Mouse (Mus musculus): ENCODE results near the gene Ccdc170. TPM values are rescaled to one million over a fixed set of nuclear protein-coding genes. Genes with fewer than 3 reads are reported as not detected.

The Ccdc170 gene
- polyA plus RNA-seq, 1 experiment from 2014 or later: not detected

DNA sequence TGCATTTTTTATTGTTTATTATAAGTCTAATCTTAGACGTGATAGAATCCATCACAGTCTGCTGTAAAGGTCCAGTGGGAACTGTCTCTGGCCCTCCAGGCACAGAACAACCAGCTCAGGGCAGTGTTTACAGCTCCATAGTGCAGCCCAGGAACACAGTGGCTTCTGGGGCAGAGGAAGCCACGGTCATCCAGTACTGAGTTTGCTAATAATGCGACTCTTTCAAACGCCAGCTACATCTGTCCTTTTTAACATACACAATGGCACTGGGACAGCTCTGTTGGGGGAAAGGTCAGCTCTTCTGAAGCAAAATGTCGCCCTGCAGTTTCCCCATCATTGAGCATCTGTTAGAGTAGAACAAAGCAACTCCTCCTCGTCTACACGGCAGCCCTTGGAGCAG, 45.7 kb downstream of the Ccdc170 start:
- Histone ChIP-seq H3K9me3 (ENCODE audit: control insufficient read depth) (no peaks in the 10 kb centered on the region), H3K36me3 (ENCODE audit: control insufficient read depth, insufficient read depth) (no peaks in the 10 kb centered on the region), H3K4me2 (replicated peaks; ENCODE audit: low read depth) (no peak overlapping the region), H3K4me3 (ENCODE audit: low read depth, low read length) (no peak overlapping the region), H3K9ac (ENCODE audit: low read depth, low read length) (no peak overlapping the region), H3K27me3 (replicated peaks; ENCODE audit: control insufficient read depth, insufficient read depth, low read length) (no peaks in the 10 kb centered on the region), H3K27ac (ENCODE audit: low read depth, low read length) (no peak overlapping the region), H3K4me1 (replicated peaks; ENCODE audit: control insufficient read depth, insufficient read depth, low read length) (no peaks in the 10 kb centered on the region)
- 64% methylated on average over 7 of the region's 7 CpGs for WGBS
- no peak for ATAC-seq
- TF ChIP-seq CTCF (IDR thresholded peaks at IDR 0.05; ENCODE audit: low read depth): no peak

DNA sequence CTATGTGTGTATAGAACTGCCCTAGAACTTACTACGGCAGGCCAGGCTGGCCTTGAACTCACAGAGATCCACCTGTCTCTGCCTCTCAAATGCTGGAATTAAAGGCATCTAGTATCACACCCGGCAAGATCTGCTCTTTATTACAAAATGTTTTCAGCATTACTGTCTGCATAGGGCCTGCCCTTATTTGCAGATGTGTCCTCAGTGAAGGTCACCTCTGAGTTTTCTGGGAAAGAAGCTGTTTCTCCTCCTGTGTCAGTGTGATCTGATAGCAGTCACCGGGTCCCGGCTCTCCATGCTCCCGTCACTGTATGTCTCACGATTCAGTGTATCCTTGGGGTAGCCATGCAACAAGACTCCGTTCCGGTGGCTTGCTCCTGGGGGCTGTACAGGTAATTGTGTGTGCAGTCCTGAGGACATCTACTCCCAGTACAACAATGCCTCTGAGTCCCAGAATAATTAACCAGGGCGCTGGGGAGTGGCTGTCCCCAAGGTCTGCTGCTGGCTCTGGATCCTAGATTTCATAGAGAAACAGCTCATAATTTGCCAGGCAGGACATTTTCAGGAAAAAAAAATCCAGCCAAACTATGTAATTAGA, 48.4 kb downstream of the Ccdc170 start:
- 55% methylated on average over 9 of the region's 9 CpGs for WGBS
- Histone ChIP-seq H3K4me3 (ENCODE audit: low read depth, low read length) (no peak overlapping the region), H3K27ac (ENCODE audit: low read depth, low read length) (no peak overlapping the region)

DNA sequence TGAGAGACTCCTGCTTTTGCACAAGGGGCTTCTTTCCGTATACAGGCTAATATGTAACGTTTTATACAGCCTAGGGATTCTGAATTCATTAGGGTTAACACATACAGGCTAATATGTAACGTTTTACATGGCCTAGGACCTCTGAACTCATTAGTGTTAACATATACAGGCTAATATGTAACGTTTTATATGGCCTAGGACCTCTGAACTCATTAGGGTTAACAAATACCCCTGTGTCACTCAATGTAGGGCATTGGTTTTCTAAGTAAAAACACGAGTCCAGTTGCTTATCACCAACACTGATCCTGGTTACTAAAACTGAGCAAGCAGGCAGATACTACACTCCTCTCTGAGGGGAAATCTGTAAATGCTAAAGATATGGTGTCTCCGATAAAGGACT, 49.6 kb downstream of the Ccdc170 start:
- no peak overlapping the region for H3K4me2 ChIP-seq (replicated peaks; ENCODE audit: low read depth)
- no peaks in the 10 kb centered on the region for H3K27me3 ChIP-seq (replicated peaks; ENCODE audit: control insufficient read depth, insufficient read depth, low read length)
- H3K4me3 ChIP-seq (ENCODE audit: low read depth, low read length): no peak overlapping the region
- H3K36me3 ChIP-seq (ENCODE audit: control insufficient read depth, insufficient read depth): no peaks in the 10 kb centered on the region
- 37% methylated on average over 6 of the region's 6 CpGs for WGBS
- H3K27ac ChIP-seq (ENCODE audit: low read depth, low read length): no peak overlapping the region
- no peaks in the 10 kb centered on the region for H3K9me3 ChIP-seq (ENCODE audit: control insufficient read depth)
- no peak overlapping the region for H3K9ac ChIP-seq (ENCODE audit: low read depth, low read length)
- no peaks in the 10 kb centered on the region for H3K4me1 ChIP-seq (replicated peaks; ENCODE audit: control insufficient read depth, insufficient read depth, low read length)
- no peak for TF ChIP-seq CTCF (IDR thresholded peaks at IDR 0.05; ENCODE audit: low read depth)
- peak; percentile 72 for ATAC-seq

More for the DNA sequence above, 48.4 kb downstream of the Ccdc170 start:
- no peaks in the 10 kb centered on the region for H3K36me3 ChIP-seq (ENCODE audit: control insufficient read depth, insufficient read depth)
- no peak overlapping the region for H3K9ac ChIP-seq (ENCODE audit: low read depth, low read length)
- no peaks in the 10 kb centered on the region for H3K27me3 ChIP-seq (replicated peaks; ENCODE audit: control insufficient read depth, insufficient read depth, low read length)
- H3K4me1 ChIP-seq (replicated peaks; ENCODE audit: control insufficient read depth, insufficient read depth, low read length): no peaks in the 10 kb centered on the region
- TF ChIP-seq CTCF (IDR thresholded peaks at IDR 0.05; ENCODE audit: low read depth): no peak
- H3K9me3 ChIP-seq (ENCODE audit: control insufficient read depth): no peaks in the 10 kb centered on the region
- ATAC-seq: peak; percentile 64; the same call in 1 of the 2 replicates
- peak overlapping the region; percentile 6 for H3K4me2 ChIP-seq (replicated peaks; ENCODE audit: low read depth)

DNA sequence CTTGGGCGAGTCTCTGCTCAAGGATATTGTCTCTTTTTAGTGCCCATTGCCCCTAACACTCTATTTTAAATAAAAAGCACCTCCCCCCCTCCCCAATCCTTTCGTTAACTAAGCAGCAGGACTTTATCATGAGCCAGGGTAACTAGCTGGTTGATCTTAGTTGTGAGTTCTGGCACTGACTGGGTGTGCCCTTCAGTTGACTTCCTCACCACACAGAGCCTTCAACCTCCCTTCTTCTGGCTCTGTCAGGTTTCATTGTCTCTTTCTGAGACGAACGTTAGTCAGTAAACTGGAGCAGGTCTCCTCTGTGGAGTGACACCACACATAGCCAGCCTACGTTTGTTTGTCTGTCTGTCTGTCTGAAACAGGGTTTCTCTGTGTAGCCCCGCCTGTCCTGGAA, 50.4 kb downstream of the Ccdc170 start:
- no peak overlapping the region for H3K4me3 ChIP-seq (ENCODE audit: low read depth, low read length)
- no peak for TF ChIP-seq CTCF (IDR thresholded peaks at IDR 0.05; ENCODE audit: low read depth)
- no peaks in the 10 kb centered on the region for H3K27me3 ChIP-seq (replicated peaks; ENCODE audit: control insufficient read depth, insufficient read depth, low read length)
- no peaks in the 10 kb centered on the region for H3K4me1 ChIP-seq (replicated peaks; ENCODE audit: control insufficient read depth, insufficient read depth, low read length)
- H3K4me2 ChIP-seq (replicated peaks; ENCODE audit: low read depth): no peak overlapping the region
- H3K9ac ChIP-seq (ENCODE audit: low read depth, low read length): no peak overlapping the region
- no peak overlapping the region for H3K27ac ChIP-seq (ENCODE audit: low read depth, low read length)
- WGBS: 62% methylated on average over 6 of the region's 6 CpGs
- H3K9me3 ChIP-seq (ENCODE audit: control insufficient read depth): no peaks in the 10 kb centered on the region
- no peaks in the 10 kb centered on the region for H3K36me3 ChIP-seq (ENCODE audit: control insufficient read depth, insufficient read depth)
- no peak for ATAC-seq

DNA sequence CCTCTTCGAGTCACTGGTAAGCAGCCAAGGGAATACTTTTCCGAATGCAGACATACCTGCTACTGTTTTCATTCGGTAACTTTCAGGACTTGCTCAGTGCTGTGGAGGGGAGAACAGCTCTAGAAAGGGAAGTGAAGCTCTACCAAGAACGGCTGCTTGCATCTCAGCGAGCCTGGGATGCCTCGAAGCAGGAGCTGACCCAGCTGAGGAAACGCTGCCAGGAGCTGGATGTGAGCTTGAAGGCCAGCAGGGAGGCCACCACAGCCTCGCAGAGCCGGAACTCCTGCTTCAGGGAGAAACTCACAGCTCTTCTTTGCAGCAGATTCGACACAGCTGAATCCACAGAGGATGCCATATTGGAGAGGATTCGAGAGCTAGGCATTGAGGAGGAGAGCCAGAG, 51.6 kb downstream of the Ccdc170 start:
- H3K27me3 ChIP-seq (replicated peaks; ENCODE audit: control insufficient read depth, insufficient read depth, low read length): no peaks in the 10 kb centered on the region
- no peak overlapping the region for H3K9ac ChIP-seq (ENCODE audit: low read depth, low read length)
- H3K4me1 ChIP-seq (replicated peaks; ENCODE audit: control insufficient read depth, insufficient read depth, low read length): no peaks in the 10 kb centered on the region
- no peaks in the 10 kb centered on the region for H3K36me3 ChIP-seq (ENCODE audit: control insufficient read depth, insufficient read depth)
- no peak for TF ChIP-seq CTCF (IDR thresholded peaks at IDR 0.05; ENCODE audit: low read depth)
- H3K9me3 ChIP-seq (ENCODE audit: control insufficient read depth): no peaks in the 10 kb centered on the region
- WGBS: 75% methylated on average over 11 of the region's 11 CpGs
- H3K4me2 ChIP-seq (replicated peaks; ENCODE audit: low read depth): no peak overlapping the region
- H3K27ac ChIP-seq (ENCODE audit: low read depth, low read length): no peak overlapping the region
- no peak for ATAC-seq
- no peak overlapping the region for H3K4me3 ChIP-seq (ENCODE audit: low read depth, low read length)

DNA sequence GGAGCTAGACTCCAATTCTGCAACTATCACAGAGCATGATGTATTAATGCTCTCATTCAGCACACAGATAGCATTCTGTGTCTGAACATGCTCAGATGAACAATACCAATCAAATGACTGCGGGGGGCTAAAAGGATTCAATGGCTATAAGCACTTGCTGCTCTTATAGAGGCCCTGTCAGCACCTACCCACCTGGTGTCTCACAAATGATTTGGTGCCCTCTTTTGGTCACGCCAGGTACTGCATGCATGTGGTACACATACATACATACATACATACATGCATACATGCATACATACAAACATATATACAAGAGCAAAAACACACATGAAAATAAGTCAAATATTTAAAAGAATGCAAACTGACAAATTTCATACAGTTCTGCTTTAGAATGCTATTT, 63.2 kb downstream of the Ccdc170 start:
- TF ChIP-seq CTCF (IDR thresholded peaks at IDR 0.05; ENCODE audit: low read depth): peak; percentile 50
- Histone ChIP-seq H3K4me2 (replicated peaks; ENCODE audit: low read depth) (no peak overlapping the region), H3K4me1 (replicated peaks; ENCODE audit: control insufficient read depth, insufficient read depth, low read length) (no peaks in the 10 kb centered on the region), H3K9me3 (ENCODE audit: control insufficient read depth) (no peaks in the 10 kb centered on the region), H3K4me3 (ENCODE audit: low read depth, low read length) (no peak overlapping the region), H3K27ac (ENCODE audit: low read depth, low read length) (no peak overlapping the region), H3K9ac (ENCODE audit: low read depth, low read length) (no peak overlapping the region), H3K27me3 (replicated peaks; ENCODE audit: control insufficient read depth, insufficient read depth, low read length) (no peaks in the 10 kb centered on the region), H3K36me3 (ENCODE audit: control insufficient read depth, insufficient read depth) (no peaks in the 10 kb centered on the region)
- no peak for ATAC-seq
- 94% methylated on average over 2 of the region's 2 CpGs for WGBS
